Mouse (Mus musculus) liver, adult 2 months (tissue): Measurements from ENCODE around the gene Sipa1. TPM values are rescaled to one million over a fixed set of nuclear protein-coding genes. Genes with fewer than 3 reads are reported as not detected.

Source experiments
- DNase-seq: peaks from one replicate; pipeline ENCODE4 v3.0.0-alpha.2; 2011; ENCODE audit warnings: low read depth, low spot score; ENCODE audit errors: extremely low read depth
- H3K27ac ChIP-seq: fragments of 200-500 bp; replicated peaks from 2 replicates; pipeline ENCODE4 v1.5.1; 2012; ENCODE audit warnings: low read depth, mild to moderate bottlenecking, control low read depth, inconsistent platforms, low read length; ENCODE audit not compliant: insufficient read depth
- H3K27me3 ChIP-seq: fragments of 200-500 bp; 2 replicates; pipeline ENCODE4 v1.6.1; 2012; ENCODE audit warnings: mild to moderate bottlenecking, moderate library complexity, low read length, inconsistent platforms; ENCODE audit not compliant: control insufficient read depth, insufficient read depth
- H3K36me3 ChIP-seq: fragments of 200-500 bp; 2 replicates; pipeline ENCODE4 v1.6.1; 2012; ENCODE audit warnings: low read length, inconsistent platforms; ENCODE audit not compliant: control insufficient read depth, insufficient read depth
- H3K4me1 ChIP-seq: fragments of 200-500 bp; 2 replicates; pipeline ENCODE4 v1.6.1; 2011; ENCODE audit warnings: low read length; ENCODE audit not compliant: control insufficient read depth, insufficient read depth
- H3K4me3 ChIP-seq: fragments of 200-500 bp; 2 replicates; pipeline ENCODE4 v1.5.1; 2011; ENCODE audit warnings: low read depth, mild to moderate bottlenecking, control low read depth, low read length, moderate library complexity; ENCODE audit not compliant: insufficient read depth
- H3K79me2 ChIP-seq: fragments of 200-500 bp; 2 replicates; pipeline ENCODE4 v1.6.1; 2012; ENCODE audit warnings: inconsistent platforms, mild to moderate bottlenecking, low read length, moderate library complexity; ENCODE audit not compliant: control insufficient read depth, insufficient read depth
- H3K9ac ChIP-seq: fragments of 200-500 bp; 2 replicates; pipeline ENCODE4 v1.6.1; 2012; ENCODE audit warnings: low read depth, mild to moderate bottlenecking, control low read depth, inconsistent platforms, low read length
- CTCF ChIP-seq: fragments of 200-500 bp; IDR thresholded peaks from 2 replicates; pipeline ENCODE4 v1.5.1; 2011; ENCODE audit warnings: low read depth, low read length, control low read depth
- POLR2A ChIP-seq: fragments of 200-500 bp; IDR thresholded peaks from 2 replicates; pipeline ENCODE4 v1.6.1; 2011; ENCODE audit warnings: low read length, control low read depth; ENCODE audit not compliant: insufficient read depth; ENCODE audit errors: extremely low read depth
- WGBS: fragments of 180-500 bp; shearing (Covaris S2); methylation state at CpG from one replicate; pipeline ENCODE4 v1.1.7; 2018; 5-methylcytosine and 5-hydroxymethylcytosine counted together
- polyA plus RNA-seq: library from polyadenylated mRNA; depleted of rRNA; stranded (reverse); fragments of >200 nt; gene quantifications from 2 replicates; pipeline ENCODE4 v1.2.3, GENCODE M21; 2012
- total RNA-seq: library from RNA; depleted of rRNA; stranded (reverse); fragments of >200 nt; gene quantifications from 2 replicates; pipeline ENCODE4 v1.2.3, GENCODE M21; 2014

Gene Sipa1
- total and polyA plus RNA-seq, 2 experiments, result 3.4 to 17.9 TPM

DNA sequence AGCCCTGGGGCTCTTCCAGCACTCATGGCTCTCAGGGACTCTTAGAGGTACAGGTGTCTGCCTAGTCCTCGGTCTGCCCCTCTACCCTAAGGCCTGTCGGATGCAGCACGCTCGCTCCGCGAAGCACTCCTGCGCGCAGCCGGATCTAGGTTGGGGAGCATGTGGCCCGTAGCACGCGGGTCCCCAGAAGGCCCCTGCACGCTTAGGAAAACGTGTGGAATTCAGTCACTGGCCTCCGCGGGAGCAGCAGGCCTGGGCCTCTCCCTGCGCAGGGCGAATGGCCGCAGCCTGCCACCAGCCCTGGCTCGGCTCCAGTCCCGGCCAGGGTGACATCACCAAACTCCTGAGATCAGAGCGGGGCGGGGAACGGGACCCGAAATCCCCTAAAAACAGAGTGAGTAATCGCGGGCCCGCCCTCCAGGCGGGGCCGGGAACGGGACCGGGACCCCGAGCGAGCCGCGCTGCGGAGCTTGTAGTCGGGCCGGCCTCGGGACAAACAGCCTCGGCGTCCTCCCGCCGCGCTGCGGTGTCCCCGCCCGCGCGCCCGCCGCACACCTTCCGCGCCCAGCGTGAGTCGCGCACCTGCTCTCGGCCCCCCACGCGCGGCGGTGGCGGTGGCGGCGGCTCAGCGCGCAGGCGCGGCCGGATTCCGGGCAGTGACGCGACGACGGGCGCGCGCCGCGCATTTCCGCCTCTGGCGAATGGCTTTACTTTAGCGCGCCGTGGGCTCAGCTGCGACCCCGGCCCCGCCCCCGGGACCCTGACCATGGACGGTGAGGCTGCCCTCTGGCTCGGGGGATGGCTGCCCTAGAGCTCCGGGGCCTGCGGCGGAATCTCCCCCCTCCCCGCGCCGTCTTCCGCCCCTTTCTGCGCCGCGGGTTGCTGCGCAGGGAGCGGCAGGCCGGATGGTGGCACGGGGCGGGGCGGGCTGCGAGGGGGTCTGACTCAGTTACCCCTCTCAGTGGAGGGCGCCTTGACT lies 26.1 kb downstream of the Sipa1 start, which contains the start of gene Rela:
Rela (plus strand) TSS at position 415 of the 979 bp plus-strand sequence.
- TF ChIP-seq CTCF (no peak), POLR2A (peak; percentile 82)
- Histone ChIP-seq H3K79me2 (peaks cover 7% of the 10 kb centered on the region; the same call in 1 of the 2 replicates), H3K27ac (peak within 1 kb of the TSS; percentile 96), H3K4me1 (peaks cover 19% of the 10 kb centered on the region), H3K27me3 (no peaks in the 10 kb centered on the region), H3K4me3 (peak within 1 kb of the TSS; percentile 96), H3K9ac (peak within 1 kb of the TSS; percentile 99), H3K36me3 (peaks cover 26% of the 10 kb centered on the region)
- DNase-seq, result peak; percentile 78
- under 1% methylated on average over 105 of the region's 109 CpGs for WGBS

DNA sequence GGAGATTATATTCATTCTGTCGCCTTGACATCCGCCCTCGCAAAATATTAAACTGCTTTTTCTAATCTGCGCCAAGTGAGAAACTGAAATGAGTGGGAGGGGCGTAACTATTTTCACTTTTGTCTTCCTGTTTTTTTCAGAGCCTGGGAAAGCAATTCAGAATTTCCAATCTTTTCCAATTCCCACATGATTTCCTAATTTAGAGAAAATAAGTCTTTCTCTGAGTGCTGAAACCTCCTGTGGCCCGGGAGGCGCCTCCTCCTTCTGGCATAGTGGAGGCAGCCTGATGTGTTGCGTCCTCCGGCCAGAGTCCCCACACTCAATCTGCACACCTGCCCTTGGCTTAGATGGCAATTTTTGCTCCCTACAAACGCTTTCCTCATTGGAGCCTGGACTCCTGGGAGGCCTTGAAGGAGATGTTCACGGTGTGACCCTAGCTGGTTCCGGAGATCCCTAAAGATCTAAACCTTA lies 26.9 kb downstream of the Sipa1 start:
- 23% methylated on average over 12 of the region's 12 CpGs for WGBS
- Histone ChIP-seq H3K27me3 (no peaks in the 10 kb centered on the region), H3K9ac (peak overlapping the region; percentile 99), H3K4me3 (peak overlapping the region; percentile 96), H3K79me2 (peaks cover 7% of the 10 kb centered on the region; the same call in 1 of the 2 replicates), H3K4me1 (peaks cover 19% of the 10 kb centered on the region), H3K27ac (peak overlapping the region; percentile 96), H3K36me3 (peaks cover 20% of the 10 kb centered on the region)
- TF ChIP-seq POLR2A (no peak), CTCF (no peak)
- DNase-seq, result peak; percentile 68

DNA sequence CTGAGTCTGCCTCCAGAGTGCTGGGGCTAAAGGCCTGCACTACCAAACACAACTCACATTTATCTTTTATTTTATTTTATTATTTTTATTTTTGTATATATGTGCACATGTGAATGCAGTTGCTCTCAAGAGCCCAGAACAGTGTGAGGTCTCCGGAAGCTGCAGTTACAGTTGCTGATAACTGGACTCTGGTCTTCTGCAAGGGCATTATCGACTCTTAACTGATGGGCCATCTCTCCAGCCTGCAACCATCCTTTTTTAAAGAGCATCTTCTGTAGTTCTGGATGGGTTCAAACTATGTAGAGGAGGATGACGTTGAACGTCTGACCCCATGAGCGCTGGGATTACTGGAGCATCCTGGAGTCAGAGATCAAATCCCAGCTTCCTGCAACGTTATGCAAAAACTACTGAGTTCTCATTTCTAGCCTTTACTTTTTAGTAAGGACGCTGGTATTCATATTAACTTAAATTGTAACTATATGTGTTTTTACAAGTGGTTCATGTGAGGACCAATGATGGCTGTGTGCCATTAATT lies 27.4 kb downstream of the Sipa1 start:
- Histone ChIP-seq H3K27me3 (no peaks in the 10 kb centered on the region), H3K4me1 (peaks cover 19% of the 10 kb centered on the region), H3K9ac (no peak overlapping the region), H3K36me3 (peaks cover 17% of the 10 kb centered on the region), H3K79me2 (peaks cover 7% of the 10 kb centered on the region; the same call in 1 of the 2 replicates), H3K27ac (no peak overlapping the region), H3K4me3 (no peak overlapping the region)
- no peak for TF ChIP-seq CTCF
- no peak for TF ChIP-seq POLR2A
- DNase-seq, result no peak
- 64% methylated on average over 7 of the region's 7 CpGs for WGBS

DNA sequence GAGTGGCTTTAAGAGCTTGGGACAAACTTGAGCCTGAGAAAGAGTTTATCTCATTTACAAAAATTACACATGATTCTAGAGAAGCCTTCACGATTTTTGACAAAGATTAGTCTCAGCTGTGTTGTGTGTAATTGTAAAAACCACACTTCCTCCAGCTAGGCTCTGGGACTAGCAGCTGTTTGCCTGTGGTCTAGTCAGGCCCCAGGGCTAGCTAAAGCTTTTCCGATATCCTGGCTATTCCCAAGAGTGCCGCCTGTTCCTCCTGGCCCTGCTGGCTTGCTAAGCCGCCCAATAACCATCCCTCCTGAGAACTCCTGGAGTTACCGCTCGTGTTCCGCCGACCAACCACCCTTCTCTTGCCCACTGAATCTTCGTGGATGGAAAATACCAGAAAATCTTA lies 31.4 kb downstream of the Sipa1 start:
- H3K79me2 ChIP-seq, result no peaks in the 10 kb centered on the region

DNA sequence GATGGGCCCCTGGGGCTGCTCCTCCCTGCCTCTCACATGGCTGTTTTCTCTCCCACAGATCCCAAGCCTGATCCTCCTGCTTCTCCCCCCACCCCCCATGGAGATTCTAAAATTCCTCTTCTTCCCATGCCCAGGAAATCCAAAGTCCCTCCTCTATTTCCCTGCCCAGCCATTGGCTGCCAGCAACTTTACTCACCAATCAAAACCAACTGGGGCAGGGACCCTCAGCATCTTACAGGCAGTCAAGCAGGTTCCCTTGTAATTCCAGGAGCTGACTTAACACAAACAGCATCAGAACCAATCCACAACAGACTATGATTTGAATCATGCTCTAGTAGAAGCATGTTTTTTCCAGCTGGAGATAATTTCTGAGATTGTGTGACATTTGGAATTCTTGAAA lies 33.6 kb downstream of the Sipa1 start:
- no peak for DNase-seq
- TF ChIP-seq CTCF (no peak), POLR2A (no peak)
- H3K36me3 ChIP-seq, result no peaks in the 10 kb centered on the region
- H3K79me2 ChIP-seq, result no peaks in the 10 kb centered on the region
- no peak overlapping the region for H3K4me3 ChIP-seq
- no peak overlapping the region for H3K27ac ChIP-seq
- no peak overlapping the region for H3K9ac ChIP-seq
- no peaks in the 10 kb centered on the region for H3K27me3 ChIP-seq
- H3K4me1 ChIP-seq, result no peaks in the 10 kb centered on the region

More for the DNA sequence above, 31.4 kb downstream of the Sipa1 start:
- Histone ChIP-seq H3K9ac (no peak overlapping the region), H3K4me3 (no peak overlapping the region), H3K27ac (no peak overlapping the region), H3K4me1 (peaks cover 7% of the 10 kb centered on the region; the same call in 1 of the 2 replicates), H3K27me3 (no peaks in the 10 kb centered on the region), H3K36me3 (no peaks in the 10 kb centered on the region)
- no peak for DNase-seq
- no peak for TF ChIP-seq POLR2A
- TF ChIP-seq CTCF, result no peak
- WGBS, result 91% methylated on average over 9 of the region's 9 CpGs
